Mouse (Mus musculus) CH12.LX (cell line): ENCODE measurements around the gene Tmem145.

Experiments
- CHD2 ChIP-seq: IDR thresholded peaks from 2 replicates; pipeline ENCODE4 v1.6.1; 2011; ENCODE audit warnings: low read length, improper control_type of control experiment
- CTCF ChIP-seq, 2 experiments: IDR thresholded peaks in 1 of 2; conservative IDR thresholded peaks in 1 of 2; 2 replicates each; pipeline ENCODE4 v1.5.1; 2011 to 2012; ENCODE audit warnings: low read depth in 2 of 2, low read length in 2 of 2, improper control_type of control experiment in 1 of 2, inconsistent platforms in 1 of 2, mild to moderate bottlenecking in 1 of 2, moderate library complexity in 1 of 2
- ETS1 ChIP-seq: conservative IDR thresholded peaks from 2 replicates; pipeline ENCODE4 v1.6.1; 2012; ENCODE audit warnings: low read depth, mild to moderate bottlenecking, inconsistent platforms, low read length, improper control_type of control experiment, moderate library complexity

DNA sequence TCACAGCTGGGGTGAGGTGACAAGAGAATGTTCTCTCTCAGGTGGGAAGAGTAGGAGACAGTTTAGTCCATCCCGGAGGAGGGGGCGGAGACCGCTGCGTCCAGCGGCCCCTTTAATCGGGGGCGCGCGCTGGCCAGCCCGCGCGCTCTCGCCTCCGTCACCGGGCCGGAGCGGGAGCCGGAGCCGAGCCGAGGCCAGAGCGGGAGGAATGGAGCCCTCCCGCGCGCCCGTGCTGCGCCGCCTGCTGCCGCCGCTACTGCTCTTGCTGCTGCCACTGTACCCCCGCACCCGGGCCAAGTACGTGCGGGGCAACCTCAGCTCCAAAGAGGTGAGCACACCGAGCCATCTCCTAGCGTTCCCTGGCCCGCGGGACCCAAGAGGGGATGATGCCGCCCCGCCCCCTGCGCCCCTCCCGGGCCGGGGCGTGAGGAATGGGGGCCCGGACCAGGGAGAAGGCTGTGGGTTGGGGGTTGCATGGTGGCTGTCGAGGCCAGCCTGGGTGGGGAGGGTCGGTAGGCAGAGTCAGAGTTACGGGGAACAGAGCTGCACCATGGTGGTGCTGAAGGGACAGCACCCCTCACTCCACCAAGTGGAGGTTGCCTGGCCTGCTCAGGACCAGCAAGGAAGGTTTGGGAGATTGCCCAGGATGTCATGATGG lies at the start of gene Tmem145:
- TF ChIP-seq CTCF (conservative IDR thresholded peaks at IDR 0.05 in 1 of 2, IDR thresholded peaks at IDR 0.05 in 1 of 2; ENCODE audit: low read depth in 2 of 2, low read length in 2 of 2): no peak
- no peak for TF ChIP-seq ETS1
- no peak for TF ChIP-seq CHD2
